Mouse (Mus musculus): ENCODE results near the gene Kdelc2.

- TF ChIP-seq EP300 (optimal IDR thresholded peaks at IDR 0.05) (no peak), CTCF (IDR thresholded peaks at IDR 0.05; ENCODE audit: low read depth) (no peak)
Measured at GRCm38 (mm10) chr9:53402291-53402711, 18.5 kb downstream of the Kdelc2 start, which contains the start of gene 4930550C14Rik.

Data from stomach, postnatal 0 days (tissue).